Mouse (Mus musculus): ENCODE measurements at regions not wholly inside any gene's neighbourhood (a gene's known extent, or its start where the extent isn't known, plus 50 kb on each side); places are given as distances from the start of the nearest gene placed in this dataset.

DNA sequence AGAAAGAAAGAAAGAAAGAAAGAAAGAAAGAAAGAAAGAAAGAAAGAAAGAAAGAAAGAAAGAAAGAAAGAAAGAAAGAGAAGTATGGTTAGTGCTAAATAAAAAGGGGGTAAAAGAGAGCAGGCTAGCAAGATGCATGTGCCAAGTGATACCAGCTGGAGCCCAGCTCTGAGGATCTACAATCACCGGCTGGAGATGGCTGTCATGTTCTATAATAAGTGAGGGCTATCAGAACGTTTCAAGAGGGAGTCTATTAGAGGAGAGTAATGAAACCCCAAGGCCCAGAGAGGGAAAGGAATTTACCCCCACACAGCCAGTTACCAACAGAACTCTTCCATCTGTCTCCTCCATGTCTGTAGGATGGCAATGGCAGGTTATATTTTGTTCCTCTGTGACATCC is 62.6 kb upstream of the Cplx2 start:
- H3K27me3 ChIP-seq (ENCODE audit: control insufficient read depth, insufficient read depth, low read length): no peaks in the 10 kb centered on the region
- H3K4me3 ChIP-seq (ENCODE audit: low read depth, low read length): no peak overlapping the region
- 44% methylated on average over 2 of the region's 2 CpGs for WGBS
- TF ChIP-seq POLR2A (IDR thresholded peaks at IDR 0.05; ENCODE audit: low read depth, low read length) (no peak), CTCF (IDR thresholded peaks at IDR 0.05; ENCODE audit: extremely low read depth, insufficient read length, insufficient replicate concordance, low read depth, low read length) (no peak)
- no peaks in the 10 kb centered on the region for H3K36me3 ChIP-seq (ENCODE audit: control insufficient read depth, insufficient read depth, low read length)
- no peak overlapping the region for H3K27ac ChIP-seq (ENCODE audit: insufficient read depth, low read depth, low read length)
- H3K4me1 ChIP-seq (ENCODE audit: control insufficient read depth, insufficient read depth, insufficient read length, low read length): no peaks in the 10 kb centered on the region; the same call in 1 of the 2 replicates

DNA sequence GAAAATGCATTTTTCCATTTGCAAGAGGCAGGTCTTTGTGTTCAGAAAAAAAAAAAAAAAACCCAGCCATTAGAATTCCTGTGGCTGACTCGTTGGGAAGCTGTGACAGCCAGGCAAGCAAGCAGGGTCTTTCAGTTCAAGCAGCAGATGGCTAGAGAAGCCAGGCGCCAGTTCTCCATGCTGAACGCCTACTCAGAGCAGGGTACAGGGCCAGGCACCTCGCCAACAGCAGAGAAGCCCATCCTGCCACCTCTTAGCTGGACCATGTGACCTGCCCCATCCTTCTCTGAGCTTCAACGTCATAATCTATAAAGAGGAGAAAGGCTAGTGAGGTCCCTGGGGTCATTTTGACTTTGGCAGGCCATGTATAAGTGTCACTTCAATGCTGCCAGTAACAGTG is 61.8 kb upstream of the Cplx2 start:
- no peaks in the 10 kb centered on the region; the same call in 1 of the 2 replicates for H3K4me1 ChIP-seq (ENCODE audit: control insufficient read depth, insufficient read depth, insufficient read length, low read length)
- 54% methylated on average over 5 of the region's 5 CpGs for WGBS
- no peaks in the 10 kb centered on the region for H3K36me3 ChIP-seq (ENCODE audit: control insufficient read depth, insufficient read depth, low read length)
- H3K27me3 ChIP-seq (ENCODE audit: control insufficient read depth, insufficient read depth, low read length): no peaks in the 10 kb centered on the region
- no peak for TF ChIP-seq CTCF (IDR thresholded peaks at IDR 0.05; ENCODE audit: extremely low read depth, insufficient read length, insufficient replicate concordance, low read depth, low read length)
- TF ChIP-seq POLR2A (IDR thresholded peaks at IDR 0.05; ENCODE audit: low read depth, low read length): no peak
- no peak overlapping the region for H3K4me3 ChIP-seq (ENCODE audit: low read depth, low read length)
- no peak overlapping the region; the same call in 1 of the 2 replicates for H3K27ac ChIP-seq (ENCODE audit: insufficient read depth, low read depth, low read length)

GRCm38 (mm10) chr13:54310144-54310543 is 61.0 kb upstream of the Cplx2 start:
- 52% methylated on average over 4 of the region's 4 CpGs for WGBS
- no peaks in the 10 kb centered on the region for H3K36me3 ChIP-seq (ENCODE audit: control insufficient read depth, insufficient read depth, low read length)
- TF ChIP-seq CTCF (IDR thresholded peaks at IDR 0.05; ENCODE audit: extremely low read depth, insufficient read length, insufficient replicate concordance, low read depth, low read length) (no peak), POLR2A (IDR thresholded peaks at IDR 0.05; ENCODE audit: low read depth, low read length) (no peak)
- H3K27ac ChIP-seq (ENCODE audit: insufficient read depth, low read depth, low read length): no peak overlapping the region
- H3K27me3 ChIP-seq (ENCODE audit: control insufficient read depth, insufficient read depth, low read length): no peaks in the 10 kb centered on the region
- H3K4me1 ChIP-seq (ENCODE audit: control insufficient read depth, insufficient read depth, insufficient read length, low read length): no peaks in the 10 kb centered on the region; the same call in 1 of the 2 replicates
- no peak overlapping the region for H3K4me3 ChIP-seq (ENCODE audit: low read depth, low read length)

GRCm38 (mm10) chr13:54311327-54312026 is 59.7 kb upstream of the Cplx2 start:
- no peaks in the 10 kb centered on the region for H3K27me3 ChIP-seq (ENCODE audit: control insufficient read depth, insufficient read depth, low read length)
- no peak for TF ChIP-seq POLR2A (IDR thresholded peaks at IDR 0.05; ENCODE audit: low read depth, low read length)
- no peak overlapping the region for H3K27ac ChIP-seq (ENCODE audit: insufficient read depth, low read depth, low read length)
- H3K36me3 ChIP-seq (ENCODE audit: control insufficient read depth, insufficient read depth, low read length): no peaks in the 10 kb centered on the region
- 88% methylated on average over 4 of the region's 4 CpGs for WGBS
- no peaks in the 10 kb centered on the region; the same call in 1 of the 2 replicates for H3K4me1 ChIP-seq (ENCODE audit: control insufficient read depth, insufficient read depth, insufficient read length, low read length)
- no peak overlapping the region for H3K4me3 ChIP-seq (ENCODE audit: low read depth, low read length)

GRCm38 (mm10) chr13:54312405-54313185 is 58.6 kb upstream of the Cplx2 start:
- H3K27me3 ChIP-seq (ENCODE audit: control insufficient read depth, insufficient read depth, low read length): no peaks in the 10 kb centered on the region
- H3K27ac ChIP-seq (ENCODE audit: insufficient read depth, low read depth, low read length): no peak overlapping the region
- 67% methylated on average over 18 of the region's 18 CpGs for WGBS
- no peaks in the 10 kb centered on the region; the same call in 1 of the 2 replicates for H3K4me1 ChIP-seq (ENCODE audit: control insufficient read depth, insufficient read depth, insufficient read length, low read length)
- H3K4me3 ChIP-seq (ENCODE audit: low read depth, low read length): no peak overlapping the region
- no peaks in the 10 kb centered on the region for H3K36me3 ChIP-seq (ENCODE audit: control insufficient read depth, insufficient read depth, low read length)
- TF ChIP-seq CTCF (IDR thresholded peaks at IDR 0.05; ENCODE audit: extremely low read depth, insufficient read length, insufficient replicate concordance, low read depth, low read length): no peak

DNA sequence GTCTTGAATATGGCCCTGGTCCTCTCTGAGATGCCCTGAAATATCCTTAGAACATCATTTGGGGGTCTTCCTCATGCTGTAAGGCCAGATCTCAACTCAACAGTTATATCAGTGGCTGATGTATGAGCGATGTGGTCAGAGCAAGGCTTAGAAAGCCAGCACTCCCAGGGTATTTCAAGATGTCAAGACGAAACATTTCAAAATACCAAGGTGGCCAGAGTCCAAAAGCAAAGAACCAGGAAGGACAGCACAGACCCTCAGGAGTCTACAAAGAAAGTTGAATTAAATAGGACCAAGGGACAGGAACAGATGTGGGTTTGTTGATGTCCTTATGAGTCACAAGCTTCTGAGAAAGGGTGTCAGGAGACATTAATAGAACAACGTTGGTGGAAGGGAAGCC is 55.8 kb upstream of the Cplx2 start:
- 85% methylated on average over 3 of the region's 3 CpGs for WGBS
- no peak overlapping the region for H3K4me3 ChIP-seq (ENCODE audit: low read depth, low read length)
- no peaks in the 10 kb centered on the region for H3K36me3 ChIP-seq (ENCODE audit: control insufficient read depth, insufficient read depth, low read length)
- H3K27me3 ChIP-seq (ENCODE audit: control insufficient read depth, insufficient read depth, low read length): no peaks in the 10 kb centered on the region
- H3K4me1 ChIP-seq (ENCODE audit: control insufficient read depth, insufficient read depth, insufficient read length, low read length): no peaks in the 10 kb centered on the region; the same call in 1 of the 2 replicates
- H3K27ac ChIP-seq (ENCODE audit: insufficient read depth, low read depth, low read length): no peak overlapping the region
- TF ChIP-seq CTCF (IDR thresholded peaks at IDR 0.05; ENCODE audit: extremely low read depth, insufficient read length, insufficient replicate concordance, low read depth, low read length) (no peak), POLR2A (IDR thresholded peaks at IDR 0.05; ENCODE audit: low read depth, low read length) (no peak)

DNA sequence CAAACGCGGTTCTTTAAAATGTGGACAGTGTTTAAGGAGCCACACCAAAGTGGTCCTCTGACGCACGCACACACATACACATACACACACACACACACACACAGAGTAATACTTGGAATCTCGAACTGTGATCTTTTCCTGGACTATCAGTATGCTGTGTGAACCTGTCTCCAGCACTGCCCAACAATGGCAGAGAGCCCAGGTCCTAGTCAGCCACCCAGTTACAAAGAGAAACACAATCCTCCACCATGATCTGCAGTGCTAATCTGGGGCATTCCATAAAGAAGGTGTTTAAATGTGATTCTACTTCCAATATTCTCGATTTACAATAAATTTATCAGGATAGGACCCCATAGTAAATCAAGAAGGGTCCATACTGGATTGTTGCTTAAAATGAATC is 54.2 kb upstream of the Cplx2 start:
- TF ChIP-seq CTCF (IDR thresholded peaks at IDR 0.05; ENCODE audit: extremely low read depth, insufficient read length, insufficient replicate concordance, low read depth, low read length): no peak
- no peak for TF ChIP-seq POLR2A (IDR thresholded peaks at IDR 0.05; ENCODE audit: low read depth, low read length)
- WGBS: 86% methylated on average over 6 of the region's 6 CpGs
- Histone ChIP-seq H3K27me3 (ENCODE audit: control insufficient read depth, insufficient read depth, low read length) (no peaks in the 10 kb centered on the region), H3K4me3 (ENCODE audit: low read depth, low read length) (no peak overlapping the region), H3K4me1 (ENCODE audit: control insufficient read depth, insufficient read depth, insufficient read length, low read length) (no peaks in the 10 kb centered on the region; the same call in 1 of the 2 replicates), H3K36me3 (ENCODE audit: control insufficient read depth, insufficient read depth, low read length) (no peaks in the 10 kb centered on the region), H3K27ac (ENCODE audit: insufficient read depth, low read depth, low read length) (no peak overlapping the region)
